Mouse (Mus musculus) retina, embryonic 14.5 days (tissue): Measurements from ENCODE around the gene Ccdc38.
"Not testable (repeated sequence)": the region's sequence is repeated elsewhere in the genome, so short reads cannot be mapped to it uniquely, and the experiment has no call there.

Experiments used
- DNase-seq: peaks from one replicate; pipeline ENCODE4 v3.0.0-alpha.2; 2015; ENCODE audit warnings: low spot score

The Ccdc38 gene

DNA sequence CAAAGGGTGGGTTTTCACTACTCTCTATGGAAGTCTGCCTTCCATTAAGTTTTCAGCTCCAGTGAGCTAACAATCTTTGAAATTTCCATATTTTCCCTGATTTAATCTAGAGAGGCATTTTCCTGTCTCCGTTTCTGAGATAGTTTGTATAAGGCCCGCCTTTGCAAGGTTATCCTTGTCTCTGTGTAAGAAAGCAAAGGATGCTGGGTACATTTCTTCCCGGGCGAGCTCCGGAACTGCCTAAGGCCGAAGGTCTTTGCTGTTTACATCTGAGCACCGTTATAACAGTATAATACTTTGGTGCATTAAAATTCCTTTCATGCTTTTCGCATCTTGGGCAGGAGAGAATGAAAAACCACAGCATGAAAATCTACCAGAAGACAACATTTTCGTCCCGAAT is 9.4 kb downstream of the Ccdc38 start:
- no peak for DNase-seq

DNA sequence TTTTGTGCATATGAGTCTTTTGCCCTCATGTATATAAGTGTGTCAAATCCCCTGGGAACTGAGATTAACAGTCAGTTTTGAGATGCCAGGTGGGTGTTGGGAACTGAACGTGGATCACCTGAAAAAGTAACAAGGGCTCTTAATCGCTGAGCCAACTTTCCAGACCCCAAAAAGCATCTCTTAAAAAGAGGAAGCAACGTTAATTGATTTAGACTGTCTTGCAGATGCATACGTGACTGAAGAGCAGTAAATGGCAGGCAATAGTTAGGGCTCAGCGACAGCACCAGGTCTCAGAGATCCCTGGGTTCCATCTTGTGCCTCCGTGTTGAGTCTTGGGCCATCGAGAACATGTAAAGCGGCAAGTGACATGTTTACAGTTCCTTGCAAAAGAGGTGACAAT is 12.2 kb downstream of the Ccdc38 start:
- DNase-seq = no peak

DNA sequence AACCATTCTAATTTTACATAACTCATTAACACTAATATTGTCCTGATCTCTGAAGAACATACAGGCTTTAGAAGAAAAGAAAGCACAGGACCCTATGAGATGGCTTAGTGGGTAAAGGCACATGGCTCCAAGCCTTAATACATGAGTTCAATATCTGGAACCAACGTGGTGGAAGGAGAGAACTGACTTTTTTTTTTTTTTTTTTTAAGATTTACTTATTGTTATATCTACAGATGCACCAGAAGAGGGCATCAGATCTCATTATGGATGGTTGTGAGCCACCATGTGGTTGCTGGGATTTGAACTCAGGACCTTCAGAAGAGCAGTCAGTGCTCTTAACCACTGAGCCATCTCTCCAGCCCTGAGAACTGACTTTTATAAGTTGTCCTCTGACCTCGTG is 17.5 kb downstream of the Ccdc38 start:
- not testable (repeated sequence) for DNase-seq

DNA sequence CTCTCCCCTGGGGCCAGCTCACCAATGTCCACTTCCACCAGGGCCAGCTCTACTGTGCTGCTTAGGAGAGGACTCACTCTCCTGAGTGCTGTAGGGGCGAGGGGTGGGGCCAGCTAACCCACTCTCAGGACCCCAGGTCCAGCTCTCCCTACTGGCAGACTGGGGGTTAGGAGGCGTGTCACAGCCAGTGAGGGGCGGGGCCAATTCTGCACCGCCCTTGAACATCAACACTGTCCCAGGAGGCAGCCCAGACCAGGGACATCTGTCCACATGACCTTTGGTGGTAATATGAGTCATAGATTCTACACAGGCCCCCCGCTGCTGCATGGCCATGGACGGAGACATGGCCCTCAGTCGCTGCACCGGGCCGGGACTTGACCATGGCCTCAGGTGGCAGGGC is 19.4 kb downstream of the Ccdc38 start:
- DNase-seq = no peak

DNA sequence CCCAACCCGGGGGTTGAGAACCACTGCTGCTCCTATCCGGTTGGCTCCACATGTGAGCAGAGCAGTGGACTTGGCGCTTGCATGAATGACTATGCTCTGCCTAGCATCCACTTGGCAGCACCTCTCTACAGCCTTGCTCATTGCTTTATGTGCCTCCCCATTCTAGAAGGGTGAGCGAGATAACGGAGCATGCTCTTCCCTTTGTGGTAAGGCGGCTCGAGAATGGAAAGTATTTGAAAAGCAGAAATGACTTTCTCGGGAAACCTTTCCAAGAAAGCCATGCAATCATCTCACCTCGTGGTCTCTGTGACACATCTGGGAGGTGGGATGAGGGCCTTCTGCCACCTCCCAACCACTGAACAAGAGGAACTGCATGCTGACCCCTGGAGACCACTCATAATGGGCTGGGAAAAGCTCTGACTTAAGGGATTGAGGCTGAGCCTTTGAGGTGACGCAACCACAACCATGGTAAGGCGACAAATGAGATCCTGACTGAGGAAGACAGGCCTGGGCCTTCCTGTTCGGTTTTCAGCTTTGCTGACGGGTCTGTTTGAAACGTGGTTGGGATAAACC is 24.2 kb downstream of the Ccdc38 start:
- no peak for DNase-seq

DNA sequence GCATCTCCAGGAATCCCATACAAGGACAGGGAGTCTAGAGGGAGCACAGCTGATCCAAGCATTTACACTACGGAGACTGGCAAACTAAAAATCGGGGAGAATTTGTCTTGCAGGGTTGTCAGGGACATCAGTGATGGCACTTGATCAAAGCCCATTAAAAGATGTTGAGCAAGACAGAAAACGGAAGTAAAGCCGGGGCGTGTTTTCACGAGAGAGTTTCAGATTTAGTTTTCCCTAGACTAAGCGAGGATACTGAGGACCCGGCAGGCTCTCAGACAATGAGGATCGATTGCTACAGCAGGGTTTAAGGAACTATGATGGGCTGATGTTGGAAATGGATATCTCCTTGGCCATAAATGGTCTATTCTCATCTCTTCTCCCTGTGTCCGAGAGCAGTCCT is 26.6 kb downstream of the Ccdc38 start:
- no peak for DNase-seq

DNA sequence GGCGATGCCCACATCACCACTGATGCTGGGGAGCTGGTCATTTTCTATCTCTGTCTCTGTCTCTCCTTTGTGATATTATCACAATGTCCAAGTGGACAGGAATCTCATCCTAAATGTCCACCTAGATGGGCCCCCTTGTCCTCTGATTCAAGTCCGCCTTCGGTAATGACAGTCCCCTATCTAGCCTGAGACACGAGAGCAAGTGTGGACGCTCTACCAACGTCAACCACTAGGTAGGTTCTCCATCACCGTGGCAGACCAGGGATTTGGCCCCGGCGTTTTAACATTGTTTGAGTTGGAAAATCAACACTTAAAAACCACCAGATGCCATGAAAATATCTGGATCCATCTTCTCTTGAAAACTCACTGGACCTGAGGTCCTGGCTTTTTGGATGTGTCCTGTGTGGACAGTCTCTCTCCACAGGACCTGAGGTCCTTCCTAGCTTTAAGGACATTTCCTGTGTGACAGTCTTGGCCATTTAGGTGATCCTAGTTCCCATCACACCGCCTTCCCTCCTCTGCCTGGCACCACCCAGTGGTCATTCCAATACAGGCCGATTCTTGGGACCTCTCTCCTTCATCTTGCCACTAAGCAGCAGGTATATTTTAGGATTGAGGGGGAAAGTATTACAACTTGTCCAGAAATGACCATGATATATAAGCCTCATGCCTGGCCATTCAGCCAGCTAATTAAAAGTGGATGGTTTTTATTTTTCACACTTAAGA is 27.6 kb downstream of the Ccdc38 start:
- DNase-seq = no peak

DNA sequence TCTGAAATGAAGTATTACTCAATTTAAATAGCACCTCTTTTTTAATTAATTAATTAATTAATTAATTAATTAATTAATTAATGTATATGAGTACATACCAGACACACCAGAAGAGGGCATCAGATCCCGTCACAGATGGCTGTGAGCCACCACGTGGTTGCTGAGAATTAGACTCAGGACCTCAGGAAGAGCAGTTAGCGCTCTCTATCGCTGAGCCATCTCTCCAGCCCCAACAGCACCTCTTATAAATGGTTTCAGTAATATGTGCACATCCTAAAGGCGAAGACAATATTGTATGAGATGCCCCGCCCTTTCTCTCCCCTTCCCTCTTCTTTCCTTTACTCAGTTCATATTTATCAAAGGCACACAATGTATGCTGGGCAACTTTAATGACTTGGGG is 28.2 kb downstream of the Ccdc38 start:
- no peak for DNase-seq

DNA sequence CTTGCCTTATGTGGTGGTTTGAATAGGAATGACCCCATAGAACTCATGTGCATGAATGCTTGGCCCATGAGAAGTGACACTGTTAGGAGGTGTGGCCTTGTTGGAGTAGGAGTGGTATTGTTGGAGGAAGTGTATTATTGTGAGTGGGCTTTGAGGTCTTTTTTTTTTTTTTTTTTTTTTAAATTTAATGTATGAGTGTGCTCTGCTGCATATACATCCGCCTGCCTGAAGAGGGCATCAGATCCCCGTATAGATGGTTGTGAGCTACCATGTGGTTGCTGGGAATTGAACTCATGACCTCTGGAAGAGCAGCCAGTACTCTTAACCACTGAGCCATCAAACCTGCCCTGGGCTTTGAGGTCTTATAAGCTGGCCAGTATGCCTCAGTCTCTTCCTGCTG is 31.8 kb downstream of the Ccdc38 start:
- DNase-seq = no peak

DNA sequence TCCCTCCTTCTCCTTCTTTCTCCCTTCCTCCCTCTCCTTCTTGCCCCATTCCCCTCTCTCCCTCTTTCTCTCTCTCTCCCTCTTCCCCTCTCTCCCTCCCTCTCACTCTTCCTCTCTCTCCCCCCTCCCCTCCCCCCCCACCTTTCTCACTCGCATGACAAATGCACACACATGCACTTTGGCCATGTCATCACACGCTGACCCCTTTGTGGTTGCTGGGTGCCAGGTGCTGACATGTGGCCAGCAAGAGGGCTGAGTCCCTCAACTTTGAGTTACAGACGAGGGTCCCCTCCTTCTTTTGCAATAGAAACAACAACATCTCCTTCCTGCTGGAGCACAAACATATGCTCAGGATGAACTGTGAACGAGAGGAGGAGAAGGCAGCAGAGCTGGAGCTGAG is 34.5 kb downstream of the Ccdc38 start:
- DNase-seq = no peak

DNA sequence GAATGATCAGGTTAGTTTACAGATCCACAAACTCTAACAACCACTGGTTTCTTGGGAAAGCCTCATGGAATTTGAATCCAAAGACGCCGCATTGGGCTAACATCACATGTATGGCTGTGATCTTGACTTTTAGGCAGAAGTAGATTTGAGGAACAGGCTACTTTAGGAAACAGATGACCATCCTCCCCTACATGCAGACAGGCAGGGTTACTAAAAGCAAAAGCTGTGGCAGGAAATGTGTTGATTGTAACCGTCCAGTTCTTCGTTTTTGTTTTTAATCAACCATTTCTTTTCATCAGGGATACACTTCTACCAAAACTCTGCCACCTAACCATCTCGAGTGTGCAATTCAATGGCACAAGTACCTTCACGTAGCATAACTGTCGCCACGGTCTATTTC is 35.5 kb downstream of the Ccdc38 start:
- DNase-seq = no peak

DNA sequence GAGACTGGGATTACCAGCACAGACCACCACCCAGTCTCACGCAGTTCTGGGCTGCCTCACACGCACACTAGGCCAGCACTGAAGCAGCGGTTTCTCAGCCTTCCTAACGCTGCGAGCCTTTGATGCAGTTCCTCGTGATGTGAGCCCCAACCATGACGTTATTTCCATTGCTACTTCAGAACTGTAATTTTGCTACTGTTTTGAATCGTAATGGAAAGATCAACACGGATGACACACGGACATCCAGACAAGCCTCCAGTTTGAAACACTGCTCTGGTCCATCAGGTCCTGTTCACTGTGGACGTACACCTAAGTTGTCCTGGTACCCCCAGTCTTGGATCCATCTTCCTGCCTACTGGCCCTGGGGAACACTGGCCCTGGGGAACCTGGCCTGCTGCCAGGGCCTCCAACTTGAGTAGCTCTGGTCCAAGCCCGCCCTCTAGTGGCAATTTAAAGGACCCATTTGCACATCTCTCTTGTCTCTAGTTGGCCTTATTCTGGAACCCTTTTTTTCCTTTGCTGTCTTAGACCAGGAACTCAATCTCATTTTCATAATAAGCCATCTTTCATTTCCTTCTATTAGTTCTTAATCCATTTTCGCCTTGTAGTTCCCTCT is 36.9 kb downstream of the Ccdc38 start:
- peak; percentile 91 for DNase-seq

DNA sequence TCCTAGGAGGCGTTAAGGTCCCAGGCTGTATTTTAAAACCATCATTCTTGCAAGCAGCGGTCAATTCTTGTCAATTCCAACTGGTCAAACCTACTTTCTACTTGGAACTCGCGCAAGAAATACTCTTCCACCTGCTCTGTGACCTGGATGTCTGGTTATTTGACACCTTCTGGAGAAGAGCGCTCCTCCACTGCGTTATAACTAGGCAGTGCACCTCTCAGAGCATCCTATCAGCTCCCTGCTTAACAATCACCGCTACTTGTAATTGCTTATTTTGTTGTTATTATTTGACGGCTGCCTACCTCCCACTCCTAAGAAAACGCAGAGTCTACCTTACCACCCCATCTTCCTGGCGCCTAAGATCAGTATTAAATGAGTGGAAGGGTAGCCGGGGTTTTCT is 48.4 kb downstream of the Ccdc38 start:
- DNase-seq = no peak

DNA sequence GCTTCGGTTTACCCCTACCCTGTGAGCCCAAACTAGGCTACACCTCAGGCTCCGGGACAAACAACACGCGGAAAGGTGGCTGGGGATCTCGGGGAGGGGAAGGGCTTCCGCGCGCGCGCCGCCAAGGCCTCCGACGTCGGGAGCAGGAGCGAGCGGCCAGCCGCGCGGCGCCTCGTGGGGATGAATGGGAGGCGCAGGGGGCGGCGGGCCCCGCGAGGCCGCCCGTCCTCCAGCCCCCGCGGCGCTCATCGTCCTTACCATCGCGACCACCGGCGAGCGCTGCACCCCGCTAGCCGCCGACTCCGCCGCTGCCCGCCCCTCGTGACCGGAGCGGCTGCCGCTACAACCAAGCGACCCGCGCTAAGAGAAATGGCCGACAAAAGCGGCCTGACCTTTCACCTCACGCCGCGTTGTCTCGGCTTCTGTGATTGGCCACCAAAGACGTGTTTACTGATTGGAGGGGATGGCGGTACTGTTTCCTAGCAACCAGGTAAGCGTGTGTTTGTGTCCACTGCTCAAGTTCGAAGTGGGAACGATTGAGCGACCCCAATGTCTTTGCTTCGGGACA is 48.9 kb downstream of the Ccdc38 start, which contains the start of gene Snrpf:
Gene Snrpf (minus strand): TSS at position 426 of the 568 bp plus-strand sequence.
- DNase-seq = peak; percentile 98

DNA sequence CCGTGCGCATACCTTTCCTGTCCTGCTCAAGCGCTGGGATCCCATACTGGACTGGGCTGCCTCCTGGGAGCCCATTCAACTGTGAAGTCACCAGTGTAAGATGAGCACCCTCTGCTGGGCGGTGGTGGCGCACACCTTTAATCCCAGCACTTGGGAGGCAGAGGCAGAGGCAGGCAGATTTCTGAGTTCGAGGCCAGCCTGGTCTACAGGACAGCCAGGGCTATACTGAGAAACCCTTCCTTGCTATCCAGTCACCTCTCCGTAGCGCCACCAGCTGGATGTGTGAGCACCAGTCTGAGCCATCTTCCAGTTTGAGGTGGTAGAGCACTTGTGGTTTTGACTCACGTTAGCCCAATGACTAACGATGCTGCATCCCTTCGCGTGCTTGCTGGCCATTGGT is 52.0 kb downstream of the Ccdc38 start:
- no peak for DNase-seq

DNA sequence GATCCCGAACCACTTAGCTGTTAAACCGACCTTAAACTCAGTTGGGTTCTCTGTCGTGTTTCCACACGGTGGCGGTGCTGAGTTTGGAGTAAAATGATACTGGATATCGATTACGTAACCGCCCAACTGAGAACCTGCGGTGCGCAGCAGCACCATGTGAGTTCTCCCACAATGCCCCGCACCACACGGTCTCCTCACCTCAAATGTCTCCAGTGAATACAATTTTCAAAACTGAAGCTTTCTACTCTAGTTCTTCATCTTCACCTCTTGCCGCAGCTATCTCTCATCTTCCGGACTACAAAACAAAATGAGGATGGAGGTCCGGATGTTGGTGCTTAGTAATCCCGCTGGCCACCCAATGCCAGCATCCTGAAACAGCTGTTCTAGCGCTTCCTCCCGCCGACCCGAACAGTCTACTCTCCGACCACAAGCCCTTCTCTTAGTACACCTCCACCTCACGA is 53.6 kb downstream of the Ccdc38 start:
- DNase-seq = peak; percentile 80

DNA sequence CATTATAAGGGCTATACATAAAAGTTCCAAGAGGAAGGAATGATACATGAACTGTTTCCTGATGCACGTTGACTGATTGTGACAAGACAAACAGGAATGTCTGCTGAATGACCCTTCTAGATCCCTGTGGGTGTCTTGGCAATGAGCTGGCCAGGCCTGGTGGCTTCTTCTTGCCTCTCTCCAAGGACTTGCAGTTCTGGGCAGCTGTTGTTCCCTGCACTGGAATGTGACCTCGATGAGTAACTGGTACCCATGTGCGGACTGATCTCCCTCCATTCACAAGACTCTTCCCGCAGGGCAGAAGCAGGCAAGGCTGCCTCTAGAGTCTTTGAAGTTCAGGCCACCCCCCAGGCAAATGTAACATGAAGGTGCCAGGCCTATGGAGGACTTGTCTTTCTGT is 55.4 kb downstream of the Ccdc38 start:
- no peak for DNase-seq

DNA sequence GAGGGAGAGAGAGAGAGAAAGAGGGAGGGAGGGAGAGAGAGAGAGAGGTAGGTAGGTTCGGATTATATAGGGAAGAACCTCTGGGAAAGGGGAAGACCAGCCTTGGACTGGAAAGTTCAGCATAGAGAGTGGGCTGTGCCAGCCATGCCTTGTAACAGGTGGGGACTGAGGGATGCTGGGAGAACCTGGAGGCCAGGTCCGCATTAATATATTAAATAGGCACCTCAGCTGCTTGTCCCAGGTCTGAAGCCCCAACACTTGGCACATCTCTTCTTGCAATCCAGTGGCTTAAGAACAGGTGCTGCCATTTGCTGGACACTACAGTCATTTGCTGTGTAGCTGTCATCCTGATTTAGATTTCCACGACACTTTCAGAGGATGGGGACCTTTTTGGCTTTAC is 56.2 kb downstream of the Ccdc38 start:
- no peak for DNase-seq

DNA sequence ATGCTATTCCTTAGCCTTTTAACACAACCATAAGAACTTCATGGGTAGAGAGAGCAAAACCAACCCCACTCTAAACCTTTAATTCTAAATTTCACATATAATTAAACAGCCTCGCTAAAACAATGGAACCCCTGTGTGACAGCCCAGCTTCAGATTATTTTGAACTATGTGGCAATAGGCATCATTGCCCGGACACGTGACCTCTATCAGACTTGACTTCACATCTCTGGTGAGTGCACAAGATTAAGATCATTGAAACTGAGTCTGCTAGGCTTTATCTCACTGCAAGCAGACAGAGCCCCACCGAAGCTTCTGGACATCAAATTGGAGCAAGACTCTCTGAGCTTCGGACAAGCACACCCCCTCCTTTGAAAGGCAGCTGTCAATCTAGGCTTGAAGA is 61.9 kb downstream of the Ccdc38 start:
- DNase-seq = no peak

DNA sequence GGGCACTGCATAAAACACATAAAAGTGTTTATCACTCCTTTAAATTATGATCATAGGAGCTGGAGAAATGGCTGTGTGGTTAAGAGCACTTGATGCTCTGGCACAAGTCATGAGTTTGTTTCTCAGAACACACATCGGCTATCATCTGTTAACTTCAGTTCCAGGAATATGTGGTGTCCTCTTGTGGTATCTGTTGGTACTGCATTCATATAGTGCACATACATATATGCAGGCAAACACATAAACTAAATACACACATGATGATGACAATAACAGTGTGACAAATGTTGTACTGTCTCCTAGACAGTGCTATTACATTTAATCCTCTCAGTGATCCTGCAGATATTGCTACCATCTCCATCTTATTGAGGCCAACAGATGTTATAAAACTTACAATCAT is 62.8 kb downstream of the Ccdc38 start:
- DNase-seq = peak; percentile 7

DNA sequence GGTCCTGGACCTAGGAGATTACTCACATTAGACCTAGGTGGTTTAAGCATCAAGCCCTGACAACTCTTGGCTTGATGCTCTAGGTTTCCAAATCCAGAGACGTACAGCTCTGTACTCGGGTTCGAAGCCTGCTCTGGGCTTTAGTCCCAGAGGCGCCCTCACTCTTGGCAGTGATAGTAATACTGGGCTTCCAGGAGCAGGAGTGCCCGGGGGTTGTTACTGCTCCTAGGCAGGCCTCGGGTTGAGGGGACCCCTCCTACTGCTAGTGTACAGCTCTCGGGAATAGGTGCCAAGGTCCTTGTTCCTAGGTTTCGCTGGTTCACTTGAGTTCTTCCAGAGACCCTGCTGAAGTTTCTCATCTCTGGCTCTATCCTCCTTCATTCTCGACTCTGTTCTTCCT is 65.9 kb downstream of the Ccdc38 start:
- DNase-seq = peak; percentile 0

DNA sequence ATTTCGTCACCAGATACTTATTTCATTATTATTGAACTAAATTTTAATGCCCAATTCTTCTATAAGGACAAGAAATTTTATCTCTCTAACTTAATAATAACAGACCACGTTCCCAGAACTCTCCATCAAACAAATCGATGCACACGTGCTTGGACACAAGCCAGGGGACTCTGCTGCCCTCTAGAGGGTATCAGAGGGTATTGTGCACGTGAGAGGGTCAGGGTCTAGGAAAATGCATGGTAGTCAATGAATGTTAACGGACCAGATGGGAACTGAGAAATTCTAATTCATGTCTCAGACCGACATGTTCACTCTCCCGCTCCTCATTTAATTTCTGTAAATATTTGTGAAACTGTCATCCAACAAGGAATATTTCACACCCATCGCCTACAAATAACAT is 67.6 kb downstream of the Ccdc38 start:
- DNase-seq = peak; percentile 59

DNA sequence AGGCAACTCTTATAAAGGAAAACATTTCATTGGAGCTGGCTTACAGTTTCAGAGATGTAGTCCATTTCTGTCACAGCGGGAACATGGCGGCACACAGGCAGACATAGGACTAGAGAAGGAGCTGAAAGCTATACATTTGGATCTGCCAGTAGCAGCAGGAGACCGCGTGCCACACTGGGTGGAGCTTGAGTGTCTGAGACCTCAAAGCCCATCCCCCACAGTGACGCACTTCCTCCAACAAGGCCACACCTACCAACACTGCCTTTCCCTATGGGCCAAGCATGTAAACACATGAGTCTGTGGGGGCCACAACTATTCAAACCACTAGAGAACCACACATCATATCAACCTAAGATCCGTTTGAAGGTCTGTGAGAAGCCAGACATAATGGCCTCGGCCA is 68.8 kb downstream of the Ccdc38 start:
- no peak for DNase-seq
